Mouse (Mus musculus) limb, embryonic 15.5 days (tissue): ENCODE results near the gene Sim2. TPM values are rescaled to one million over a fixed set of nuclear protein-coding genes. Genes with fewer than 3 reads are reported as not detected.

Source experiments
- ATAC-seq: fragments of 200-750 bp; cut with Nextera tagmentation; 2 replicates; pipeline ENCODE4 v1.8.0; 2017; ENCODE audit warnings: low read depth, moderate TSS enrichment; ENCODE audit not compliant: insufficient number of reproducible peaks, low FRiP score, low TSS enrichment
- H3K27ac ChIP-seq: fragments of 300-500 bp; sonication (generic); 2 replicates; pipeline ENCODE4 v1.5.1; 2015; ENCODE audit warnings: moderate library complexity, mild to moderate bottlenecking, inconsistent platforms
- H3K27me3 ChIP-seq: fragments of 300-500 bp; sonication (generic); 2 replicates; pipeline ENCODE4 v1.6.1; 2015; ENCODE audit warnings: inconsistent platforms
- H3K36me3 ChIP-seq: fragments of 300-500 bp; sonication (generic); 2 replicates; pipeline ENCODE4 v1.6.1; 2015; ENCODE audit warnings: inconsistent platforms
- H3K4me1 ChIP-seq: fragments of 300-500 bp; sonication (generic); 2 replicates; pipeline ENCODE4 v1.6.1; 2015; ENCODE audit warnings: inconsistent platforms
- H3K4me2 ChIP-seq: fragments of 300-500 bp; sonication (generic); 2 replicates; pipeline ENCODE4 v1.6.1; 2015; ENCODE audit warnings: mild to moderate bottlenecking, inconsistent platforms
- H3K4me3 ChIP-seq: fragments of 300-500 bp; sonication (generic); 2 replicates; pipeline ENCODE4 v1.5.1; 2015; ENCODE audit warnings: mild to moderate bottlenecking, inconsistent platforms
- H3K9ac ChIP-seq: fragments of 300-500 bp; sonication (generic); 2 replicates; pipeline ENCODE4 v1.6.1; 2015; ENCODE audit warnings: inconsistent platforms
- H3K9me3 ChIP-seq: fragments of 300-500 bp; sonication (generic); 2 replicates; pipeline ENCODE4 v1.6.1; 2016; ENCODE audit warnings: inconsistent platforms
- WGBS: fragments of 180-500 bp; shearing (Covaris S2); methylation state at CpG from one replicate; pipeline ENCODE4 v1.1.7; 2015; 5-methylcytosine and 5-hydroxymethylcytosine counted together
- polyA plus RNA-seq: library from polyadenylated mRNA; unstranded; fragments of >200 nt; fragmentation: Nextera tagmentation; extraction: Ambion mirVana; gene quantifications from 2 replicates; pipeline ENCODE4 v1.2.1, GENCODE M21; 2015

Sim2 gene
- polyA plus RNA-seq, 1 experiment from 2014 or later, result 0.64 TPM

GRCm38 (mm10) chr16:94079075-94079855 lies 5.5 kb upstream of the Sim2 start:
- peaks cover 92% of the 10 kb centered on the region for H3K27me3 ChIP-seq
- no peaks in the 10 kb centered on the region for H3K9me3 ChIP-seq
- peak overlapping the region; percentile 10; the same call in 1 of the 2 replicates for H3K4me3 ChIP-seq
- peaks cover 21% of the 10 kb centered on the region for H3K4me1 ChIP-seq
- H3K27ac ChIP-seq, result no peak overlapping the region
- peak overlapping the region; percentile 24; the same call in 1 of the 2 replicates for H3K4me2 ChIP-seq
- 1% methylated on average over 47 of the region's 47 CpGs for WGBS
- no peak overlapping the region for H3K9ac ChIP-seq
- no peaks in the 10 kb centered on the region for H3K36me3 ChIP-seq
- ATAC-seq, result no peak

- Histone ChIP-seq H3K27me3 (peaks cover 97% of the 10 kb centered on the region), H3K4me2 (no peak overlapping the region), H3K4me3 (no peak overlapping the region), H3K36me3 (no peaks in the 10 kb centered on the region), H3K27ac (no peak overlapping the region), H3K9ac (no peak overlapping the region), H3K9me3 (no peaks in the 10 kb centered on the region), H3K4me1 (peaks cover 27% of the 10 kb centered on the region)
- no peak for ATAC-seq
- WGBS, result 5% methylated on average over 13 of the region's 13 CpGs
These were observed 4.7 kb upstream of the Sim2 start for GRCm38 (mm10) chr16:94079856-94080555.

- H3K4me2 ChIP-seq, result no peak overlapping the region
- H3K27me3 ChIP-seq, result peaks cover 94% of the 10 kb centered on the region
- H3K9ac ChIP-seq, result no peak overlapping the region
- H3K27ac ChIP-seq, result no peak overlapping the region
- no peak overlapping the region for H3K4me3 ChIP-seq
- H3K9me3 ChIP-seq, result no peaks in the 10 kb centered on the region
- H3K4me1 ChIP-seq, result peaks cover 39% of the 10 kb centered on the region
- 25% methylated on average over 5 of the region's 5 CpGs for WGBS
- no peaks in the 10 kb centered on the region for H3K36me3 ChIP-seq
- no peak for ATAC-seq
These were observed 3.1 kb upstream of the Sim2 start for GRCm38 (mm10) chr16:94081596-94081995.

GRCm38 (mm10) chr16:94081996-94082708 lies 2.6 kb upstream of the Sim2 start:
- WGBS, result 10% methylated on average over 8 of the region's 8 CpGs
- H3K36me3 ChIP-seq, result no peaks in the 10 kb centered on the region
- peaks cover 94% of the 10 kb centered on the region for H3K27me3 ChIP-seq
- no peak overlapping the region for H3K4me2 ChIP-seq
- no peak overlapping the region for H3K9ac ChIP-seq
- no peak for ATAC-seq
- H3K4me1 ChIP-seq, result peaks cover 44% of the 10 kb centered on the region
- H3K9me3 ChIP-seq, result no peaks in the 10 kb centered on the region
- no peak overlapping the region for H3K27ac ChIP-seq
- no peak overlapping the region for H3K4me3 ChIP-seq

- ATAC-seq, result no peak
- no peak overlapping the region for H3K4me3 ChIP-seq
- H3K4me1 ChIP-seq, result peaks cover 47% of the 10 kb centered on the region
- H3K9ac ChIP-seq, result no peak overlapping the region
- 5% methylated on average over 46 of the region's 46 CpGs for WGBS
- H3K36me3 ChIP-seq, result no peaks in the 10 kb centered on the region
- H3K27ac ChIP-seq, result no peak overlapping the region
- H3K4me2 ChIP-seq, result no peak overlapping the region
- H3K9me3 ChIP-seq, result no peaks in the 10 kb centered on the region
- H3K27me3 ChIP-seq, result peaks cover 95% of the 10 kb centered on the region
These were observed 1.5 kb upstream of the Sim2 start for GRCm38 (mm10) chr16:94082960-94083847.

- Histone ChIP-seq H3K4me1 (peaks cover 45% of the 10 kb centered on the region), H3K27me3 (peaks cover 96% of the 10 kb centered on the region), H3K4me2 (0 out of 2 replicates have a peak overlapping the region, but pooled peaks have one; percentile 85), H3K4me3 (peak overlapping the region; percentile 42), H3K9ac (no peak overlapping the region), H3K9me3 (no peaks in the 10 kb centered on the region), H3K36me3 (no peaks in the 10 kb centered on the region), H3K27ac (no peak overlapping the region)
- ATAC-seq, result no peak
- WGBS, result 2% methylated on average over 41 of the region's 41 CpGs
These were observed 744 bp upstream of the Sim2 start for GRCm38 (mm10) chr16:94083848-94084525.

- ATAC-seq, result no peak
- peaks cover 38% of the 10 kb centered on the region for H3K4me1 ChIP-seq
- H3K9ac ChIP-seq, result 0 out of 2 replicates have a peak overlapping the region, but pooled peaks have one; percentile 20
- H3K27me3 ChIP-seq, result peaks cover 96% of the 10 kb centered on the region
- no peaks in the 10 kb centered on the region for H3K9me3 ChIP-seq
- no peak overlapping the region for H3K27ac ChIP-seq
- 1% methylated on average over 57 of the region's 57 CpGs for WGBS
- peak overlapping the region; percentile 85 for H3K4me2 ChIP-seq
- H3K36me3 ChIP-seq, result no peaks in the 10 kb centered on the region
- H3K4me3 ChIP-seq, result peak overlapping the region; percentile 42
These were observed 1.0 kb downstream of the Sim2 start for GRCm38 (mm10) chr16:94085603-94086285.

- Histone ChIP-seq H3K4me3 (peak overlapping the region; percentile 17), H3K27ac (no peak overlapping the region), H3K36me3 (no peaks in the 10 kb centered on the region), H3K27me3 (peaks cover 96% of the 10 kb centered on the region), H3K9me3 (no peaks in the 10 kb centered on the region), H3K9ac (no peak overlapping the region), H3K4me1 (peaks cover 38% of the 10 kb centered on the region), H3K4me2 (peak overlapping the region; percentile 21)
- ATAC-seq, result no peak
- WGBS, result 6% methylated on average over 50 of the region's 50 CpGs
These were observed 2.2 kb downstream of the Sim2 start for GRCm38 (mm10) chr16:94086701-94087569.

GRCm38 (mm10) chr16:94087570-94088225 lies 3.0 kb downstream of the Sim2 start:
- Histone ChIP-seq H3K4me3 (peak overlapping the region; percentile 17), H3K4me1 (peaks cover 38% of the 10 kb centered on the region), H3K27ac (no peak overlapping the region), H3K9ac (no peak overlapping the region), H3K27me3 (peaks cover 96% of the 10 kb centered on the region), H3K9me3 (no peaks in the 10 kb centered on the region), H3K4me2 (peak overlapping the region; percentile 21; the same call in 1 of the 2 replicates), H3K36me3 (no peaks in the 10 kb centered on the region)
- ATAC-seq, result no peak
- WGBS, result 14% methylated on average over 16 of the region's 16 CpGs
